Mouse (Mus musculus) heart, embryonic 15.5 days (tissue): ENCODE data around the gene Tsen2. TPM values are rescaled to one million over a fixed set of nuclear protein-coding genes. Genes with fewer than 3 reads are reported as not detected.
A peak's percentile ranks its signal among the peaks of the same experiment; 100 is the strongest.

Experiments used
- ATAC-seq: fragments of 200-750 bp; cut with Nextera tagmentation; replicated peaks from 2 replicates; pipeline ENCODE4 v1.8.0; 2017; ENCODE audit warnings: low read depth, moderate TSS enrichment; ENCODE audit not compliant: insufficient number of reproducible peaks, insufficient read depth, low FRiP score
- H3K27ac ChIP-seq: fragments of 300-500 bp; sonication (generic); 2 replicates; pipeline ENCODE4 v1.5.1; 2015; ENCODE audit warnings: mild to moderate bottlenecking, inconsistent platforms
- H3K27me3 ChIP-seq: fragments of 300-500 bp; sonication (generic); 2 replicates; pipeline ENCODE4 v1.6.1; 2015; ENCODE audit warnings: inconsistent platforms
- H3K36me3 ChIP-seq: fragments of 300-500 bp; sonication (generic); 2 replicates; pipeline ENCODE4 v1.6.1; 2015; ENCODE audit warnings: mild to moderate bottlenecking, inconsistent platforms
- H3K4me1 ChIP-seq: fragments of 300-500 bp; sonication (generic); replicated peaks from 2 replicates; pipeline ENCODE4 v1.6.1; 2015; ENCODE audit warnings: inconsistent platforms
- H3K4me2 ChIP-seq: fragments of 300-500 bp; sonication (generic); 2 replicates; pipeline ENCODE4 v1.6.1; 2015; ENCODE audit warnings: inconsistent platforms, mild to moderate bottlenecking, moderate library complexity
- H3K4me3 ChIP-seq: fragments of 300-500 bp; sonication (generic); 2 replicates; pipeline ENCODE4 v1.5.1; 2015; ENCODE audit warnings: mild to moderate bottlenecking, inconsistent platforms
- H3K9ac ChIP-seq: fragments of 300-500 bp; sonication (generic); 2 replicates; pipeline ENCODE4 v1.6.1; 2015; ENCODE audit warnings: mild to moderate bottlenecking, inconsistent platforms
- H3K9me3 ChIP-seq: fragments of 300-500 bp; sonication (generic); replicated peaks from 2 replicates; pipeline ENCODE4 v1.6.1; 2016; ENCODE audit warnings: inconsistent platforms
- WGBS: fragments of 180-500 bp; shearing (Covaris S2); methylation state at CpG from one replicate; pipeline ENCODE4 v1.1.7; 2015; ENCODE audit warnings: mixed read lengths; 5-methylcytosine and 5-hydroxymethylcytosine counted together
- polyA plus RNA-seq: library from polyadenylated mRNA; unstranded; fragments of >200 nt; fragmentation: Nextera tagmentation; extraction: Ambion mirVana; gene quantifications from 2 replicates; pipeline ENCODE4 v1.2.1, GENCODE M21; 2015

Gene Tsen2
- 16.8 and 18.9 TPM in 2 replicates for polyA plus RNA-seq

DNA sequence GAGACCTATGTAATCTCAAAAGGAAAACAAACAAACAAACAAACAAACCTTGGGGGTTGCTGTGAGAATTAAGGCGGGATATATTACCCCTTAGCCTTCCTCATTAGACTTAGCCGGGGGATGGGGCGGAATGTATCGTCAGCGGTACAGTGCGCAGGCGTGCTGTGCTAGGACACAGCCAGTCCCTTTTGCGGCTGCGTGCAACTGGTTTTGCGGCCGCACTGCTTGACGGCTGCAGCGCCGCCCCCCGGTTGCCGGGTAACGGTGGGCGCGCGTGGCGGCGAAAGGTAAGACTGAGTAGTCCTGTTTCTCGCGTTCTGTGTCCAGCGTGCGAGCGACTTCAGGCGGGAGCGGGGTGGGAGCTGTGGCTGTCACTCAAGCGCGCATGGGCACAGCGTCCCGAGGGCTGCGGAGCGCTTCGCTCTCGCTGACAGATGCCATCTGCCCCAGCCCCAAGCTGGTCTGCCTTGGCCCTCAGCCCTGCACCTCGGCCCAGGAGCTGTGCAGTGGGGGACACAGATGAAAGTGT lies at the start of gene Tsen2:
Tsen2 (plus strand) TSS at position 223 of the 529 bp plus-strand sequence.
- peak within 1 kb of the TSS; percentile 76 for H3K4me3 ChIP-seq
- peaks cover 17% of the 10 kb centered on the region for H3K4me1 ChIP-seq
- H3K4me2 ChIP-seq, result peak within 1 kb of the TSS; percentile 88
- H3K9ac ChIP-seq, result peak within 1 kb of the TSS; percentile 82
- WGBS, result under 1% methylated on average over 38 of the region's 38 CpGs
- H3K27me3 ChIP-seq, result 0 out of 2 replicates have a peak, but pooled peaks cover 3% of the 10 kb centered on the region
- peak; percentile 88 for ATAC-seq
- peaks cover 9% of the 10 kb centered on the region for H3K36me3 ChIP-seq
- H3K9me3 ChIP-seq, result no peaks in the 10 kb centered on the region
- peak within 1 kb of the TSS; percentile 76 for H3K27ac ChIP-seq

DNA sequence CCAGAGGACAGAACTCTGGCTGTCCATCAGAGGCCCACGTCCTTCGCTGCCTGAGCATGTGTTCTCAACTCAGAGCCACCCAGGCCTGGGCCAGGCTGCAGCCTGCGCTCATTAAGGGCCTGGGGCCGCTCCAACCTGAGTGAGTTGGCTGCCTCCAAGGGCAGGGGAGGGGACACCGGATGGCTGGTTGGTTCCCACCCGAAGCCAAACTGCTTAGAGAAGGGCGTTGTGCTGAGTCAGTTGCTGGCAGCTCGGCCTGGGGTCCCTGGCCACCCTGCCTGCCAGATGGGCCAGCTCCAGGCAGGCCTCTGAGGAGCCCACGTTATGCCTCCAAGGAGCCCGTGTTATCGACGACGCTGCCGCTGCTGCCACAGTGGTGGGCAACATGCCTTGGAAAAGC lies 44.9 kb upstream of the Tsen2 start:
- no peak overlapping the region for H3K4me3 ChIP-seq
- no peak overlapping the region for H3K9ac ChIP-seq
- H3K27me3 ChIP-seq, result no peaks in the 10 kb centered on the region
- H3K36me3 ChIP-seq, result no peaks in the 10 kb centered on the region
- H3K4me2 ChIP-seq, result no peak overlapping the region
- H3K27ac ChIP-seq, result no peak overlapping the region
- no peaks in the 10 kb centered on the region for H3K9me3 ChIP-seq
- no peak for ATAC-seq
- WGBS, result 72% methylated on average over 14 of the region's 14 CpGs
- H3K4me1 ChIP-seq, result peaks cover 17% of the 10 kb centered on the region

DNA sequence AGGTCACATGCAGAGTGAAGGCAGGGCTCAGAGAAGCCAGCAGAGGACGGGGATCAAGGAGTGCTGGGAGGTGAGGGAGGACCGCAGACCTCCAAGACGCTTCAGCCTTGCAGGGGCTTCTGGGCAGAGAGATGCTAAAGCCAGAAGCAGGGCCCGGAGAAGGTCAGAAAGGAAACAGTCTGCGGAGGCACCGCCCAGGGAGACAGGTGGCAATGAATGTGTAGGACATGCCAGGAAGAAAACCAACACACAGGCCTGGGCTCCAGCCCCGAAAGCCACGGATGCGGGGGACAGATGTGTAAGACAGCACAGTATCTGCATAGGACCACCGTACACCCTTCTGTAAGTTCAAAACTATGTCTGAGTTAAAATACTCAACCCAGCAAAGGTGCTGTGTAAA lies 44.2 kb upstream of the Tsen2 start:
- Histone ChIP-seq H3K9ac (no peak overlapping the region), H3K9me3 (no peaks in the 10 kb centered on the region), H3K4me1 (peaks cover 17% of the 10 kb centered on the region), H3K27me3 (no peaks in the 10 kb centered on the region), H3K4me2 (no peak overlapping the region), H3K27ac (no peak overlapping the region), H3K36me3 (no peaks in the 10 kb centered on the region), H3K4me3 (no peak overlapping the region)
- WGBS, result 87% methylated on average over 10 of the region's 10 CpGs
- no peak for ATAC-seq

GRCm38 (mm10) chr6:115501131-115501530 lies 43.3 kb upstream of the Tsen2 start:
- H3K9ac ChIP-seq, result no peak overlapping the region
- H3K4me1 ChIP-seq, result peaks cover 17% of the 10 kb centered on the region
- no peak overlapping the region for H3K4me2 ChIP-seq
- no peak overlapping the region for H3K4me3 ChIP-seq
- H3K27ac ChIP-seq, result no peak overlapping the region
- no peaks in the 10 kb centered on the region for H3K27me3 ChIP-seq
- WGBS, result 39% methylated on average over 3 of the region's 3 CpGs
- ATAC-seq, result peak; percentile 39; the same call in 1 of the 2 replicates
- H3K36me3 ChIP-seq, result no peaks in the 10 kb centered on the region
- H3K9me3 ChIP-seq, result no peaks in the 10 kb centered on the region

DNA sequence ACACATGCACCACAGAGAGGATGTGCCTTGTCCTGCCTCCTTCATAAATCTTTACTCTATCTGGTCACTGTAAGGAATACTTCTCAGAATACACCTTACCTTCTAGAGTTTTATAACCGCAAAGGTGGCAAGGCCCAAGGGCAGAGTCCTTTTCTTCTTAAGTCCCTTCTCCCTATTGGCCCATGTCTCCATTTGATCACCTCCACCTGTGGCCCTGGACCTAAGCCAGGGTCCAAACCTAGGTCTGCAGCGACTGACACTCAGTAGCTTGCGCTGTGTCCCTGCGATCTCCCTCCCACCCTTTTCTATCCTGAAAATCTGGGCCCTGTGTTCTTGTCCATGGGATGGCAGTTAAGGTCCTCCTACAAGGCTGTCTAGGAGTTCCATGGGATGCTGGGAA lies 41.4 kb upstream of the Tsen2 start:
- Histone ChIP-seq H3K9ac (no peak overlapping the region), H3K36me3 (no peaks in the 10 kb centered on the region), H3K4me2 (no peak overlapping the region), H3K27ac (no peak overlapping the region), H3K4me1 (peaks cover 17% of the 10 kb centered on the region), H3K4me3 (no peak overlapping the region), H3K27me3 (no peaks in the 10 kb centered on the region), H3K9me3 (no peaks in the 10 kb centered on the region)
- ATAC-seq, result no peak
- WGBS, result 91% methylated on average over 4 of the region's 4 CpGs

GRCm38 (mm10) chr6:115503549-115504159 lies 40.8 kb upstream of the Tsen2 start:
- Histone ChIP-seq H3K9ac (no peak overlapping the region), H3K4me1 (peaks cover 17% of the 10 kb centered on the region), H3K27ac (no peak overlapping the region), H3K36me3 (no peaks in the 10 kb centered on the region), H3K4me3 (no peak overlapping the region), H3K27me3 (no peaks in the 10 kb centered on the region), H3K4me2 (no peak overlapping the region), H3K9me3 (no peaks in the 10 kb centered on the region)
- ATAC-seq, result no peak
- WGBS, result 71% methylated on average over 10 of the region's 10 CpGs

GRCm38 (mm10) chr6:115504160-115504558 lies 40.3 kb upstream of the Tsen2 start:
- no peak overlapping the region for H3K4me3 ChIP-seq
- no peaks in the 10 kb centered on the region for H3K27me3 ChIP-seq
- no peaks in the 10 kb centered on the region for H3K9me3 ChIP-seq
- H3K4me1 ChIP-seq, result peaks cover 17% of the 10 kb centered on the region
- ATAC-seq, result no peak
- WGBS, result 64% methylated on average over 3 of the region's 3 CpGs
- H3K27ac ChIP-seq, result no peak overlapping the region
- H3K36me3 ChIP-seq, result no peaks in the 10 kb centered on the region
- H3K4me2 ChIP-seq, result no peak overlapping the region
- H3K9ac ChIP-seq, result no peak overlapping the region

GRCm38 (mm10) chr6:115504915-115505314 lies 39.5 kb upstream of the Tsen2 start:
- no peaks in the 10 kb centered on the region for H3K27me3 ChIP-seq
- H3K9ac ChIP-seq, result no peak overlapping the region
- no peak overlapping the region for H3K27ac ChIP-seq

DNA sequence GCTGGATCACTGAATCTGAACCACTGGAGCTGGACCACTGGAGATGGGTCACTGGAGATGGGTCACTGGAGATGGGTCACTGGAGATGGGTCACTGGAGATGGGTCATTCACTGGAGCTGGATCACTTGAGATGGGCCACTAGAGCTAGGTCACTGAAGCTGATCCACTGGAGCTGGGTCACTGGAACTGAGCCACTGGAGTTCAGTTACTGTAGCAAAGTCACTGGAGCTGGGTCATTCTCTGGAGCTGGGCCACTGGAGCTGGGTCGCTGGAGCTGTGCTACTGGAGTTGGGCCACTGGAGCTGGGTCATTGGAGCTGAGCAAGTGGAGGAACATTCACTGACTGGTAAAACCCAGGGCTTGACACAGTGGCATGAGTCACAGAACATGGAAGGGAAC lies 38.0 kb upstream of the Tsen2 start:
- WGBS, result 71% methylated on average over 1 of the region's 1 CpGs
- H3K27ac ChIP-seq, result no peak overlapping the region
- H3K4me1 ChIP-seq, result peaks cover 9% of the 10 kb centered on the region; the same call in 1 of the 2 replicates
- no peaks in the 10 kb centered on the region for H3K36me3 ChIP-seq
- H3K9ac ChIP-seq, result no peak overlapping the region
- no peak overlapping the region for H3K4me2 ChIP-seq
- no peak for ATAC-seq
- no peak overlapping the region for H3K4me3 ChIP-seq
- no peaks in the 10 kb centered on the region for H3K27me3 ChIP-seq
- no peaks in the 10 kb centered on the region for H3K9me3 ChIP-seq

More at GRCm38 (mm10) chr6:115504915-115505314, 39.5 kb upstream of the Tsen2 start:
- Histone ChIP-seq H3K4me1 (peaks cover 17% of the 10 kb centered on the region), H3K4me2 (no peak overlapping the region), H3K4me3 (no peak overlapping the region), H3K36me3 (no peaks in the 10 kb centered on the region), H3K9me3 (no peaks in the 10 kb centered on the region)
- no peak for ATAC-seq
- WGBS, result 60% methylated on average over 5 of the region's 5 CpGs

DNA sequence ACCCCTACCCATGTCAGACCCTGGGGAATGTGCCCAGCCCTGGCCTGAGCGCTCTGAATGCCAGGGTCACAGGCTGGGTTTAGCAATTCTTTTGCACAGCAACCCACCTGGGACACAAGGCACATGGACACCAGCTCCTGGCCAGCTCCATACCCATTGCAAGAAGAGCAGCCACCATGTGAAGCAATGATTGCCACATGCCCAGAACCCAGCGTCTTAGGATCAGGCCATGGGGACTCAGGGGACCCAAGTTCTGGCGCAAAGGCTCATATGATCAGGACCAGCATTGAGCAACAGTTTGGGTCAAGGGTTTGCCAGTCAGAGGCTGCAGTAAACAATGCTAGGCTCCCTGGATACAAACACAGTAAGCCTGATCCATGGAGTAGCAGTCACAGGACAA lies 33.0 kb upstream of the Tsen2 start:
- no peak overlapping the region for H3K9ac ChIP-seq
- H3K4me2 ChIP-seq, result no peak overlapping the region
- no peak overlapping the region for H3K4me3 ChIP-seq
- no peaks in the 10 kb centered on the region for H3K9me3 ChIP-seq
- H3K36me3 ChIP-seq, result no peaks in the 10 kb centered on the region
- no peak for ATAC-seq
- WGBS, result 94% methylated on average over 3 of the region's 3 CpGs
- H3K27me3 ChIP-seq, result no peaks in the 10 kb centered on the region
- no peak overlapping the region for H3K27ac ChIP-seq
- no peaks in the 10 kb centered on the region for H3K4me1 ChIP-seq

- 83% methylated on average over 4 of the region's 4 CpGs for WGBS
- Histone ChIP-seq H3K27me3 (no peaks in the 10 kb centered on the region), H3K36me3 (no peaks in the 10 kb centered on the region), H3K9ac (no peak overlapping the region), H3K9me3 (no peaks in the 10 kb centered on the region), H3K4me3 (no peak overlapping the region), H3K4me2 (no peak overlapping the region), H3K4me1 (no peaks in the 10 kb centered on the region), H3K27ac (no peak overlapping the region)
- ATAC-seq, result no peak
These were observed 31.3 kb upstream of the Tsen2 start for GRCm38 (mm10) chr6:115513207-115513606.

GRCm38 (mm10) chr6:115517904-115518303 lies 26.6 kb upstream of the Tsen2 start:
- H3K4me2 ChIP-seq, result no peak overlapping the region
- peaks cover 8% of the 10 kb centered on the region; the same call in 1 of the 2 replicates for H3K4me1 ChIP-seq
- no peak overlapping the region for H3K9ac ChIP-seq
- 53% methylated on average over 4 of the region's 4 CpGs for WGBS
- H3K27ac ChIP-seq, result no peak overlapping the region
- ATAC-seq, result no peak
- H3K27me3 ChIP-seq, result peaks cover 8% of the 10 kb centered on the region; the same call in 1 of the 2 replicates
- no peaks in the 10 kb centered on the region for H3K36me3 ChIP-seq
- H3K9me3 ChIP-seq, result no peaks in the 10 kb centered on the region
- H3K4me3 ChIP-seq, result no peak overlapping the region
